Mouse (Mus musculus): ENCODE data around the gene St6galnac6.

DNA sequence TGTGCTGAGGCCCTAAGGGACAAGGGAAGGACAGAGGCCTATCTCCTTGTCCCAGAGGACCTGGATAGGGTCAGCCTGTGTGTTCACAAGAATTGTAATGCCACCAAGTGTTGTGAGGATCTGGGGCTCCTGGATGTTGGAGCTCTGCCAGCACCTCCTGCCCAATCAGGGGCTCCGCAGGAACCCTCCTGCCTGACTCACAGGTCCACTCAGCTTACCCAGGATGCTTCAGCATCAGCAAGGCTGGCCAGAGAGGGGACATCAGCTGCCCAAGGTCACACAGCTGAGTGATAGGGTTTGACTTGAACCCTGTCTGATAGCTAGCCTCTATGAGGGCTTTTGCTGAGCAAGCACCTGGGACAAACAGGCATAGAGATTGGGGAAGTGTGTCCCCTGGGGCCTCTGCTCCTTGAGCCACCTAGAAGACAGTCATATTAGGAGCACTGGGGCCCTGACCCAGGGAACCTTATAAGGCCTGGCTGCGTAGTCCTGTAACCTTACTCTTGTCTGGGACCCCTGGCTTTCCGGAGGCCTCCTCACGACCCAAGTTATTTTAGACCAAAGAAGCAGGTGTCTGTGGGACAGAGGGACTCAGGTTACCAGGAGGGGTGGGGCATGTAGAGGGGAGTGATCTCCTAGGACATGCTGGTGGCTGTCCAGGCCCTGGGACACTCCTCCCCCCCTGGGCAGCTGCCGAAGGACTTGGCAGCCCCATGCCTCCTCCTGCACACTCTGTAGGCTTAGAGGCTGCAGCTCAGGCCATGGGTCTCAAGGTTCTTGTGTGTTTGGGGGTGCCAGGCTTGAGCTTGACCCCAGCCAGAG is 26.6 kb downstream of the St6galnac6 start:
- TF ChIP-seq CTCF (IDR thresholded peaks at IDR 0.05; ENCODE audit: control insufficient read depth, insufficient read depth, low read length) (no peak), POLR2A (IDR thresholded peaks at IDR 0.05; ENCODE audit: borderline replicate concordance, control insufficient read depth, low read depth, low read length) (no peak)
